Mouse (Mus musculus) gastrocnemius, adult 2 months (tissue): ENCODE data around the gene Tmem39b. TPM values are rescaled to one million over a fixed set of nuclear protein-coding genes. Genes with fewer than 3 reads are reported as not detected.
"Not testable (repeated sequence)": the region's sequence is repeated elsewhere in the genome, so short reads cannot be mapped to it uniquely, and the experiment has no call there.

Experiments used
- DNase-seq: peaks from one replicate; pipeline ENCODE4 v3.0.0; 2022
- H3K27ac ChIP-seq: fragments of 200-600 bp; 2 replicates; pipeline ENCODE4 v1.8.1; 2022; ENCODE audit warnings: mild to moderate bottlenecking
- H3K4me3 ChIP-seq: fragments of 200-600 bp; 2 replicates; pipeline ENCODE4 v1.8.1; 2022; ENCODE audit warnings: mild to moderate bottlenecking, moderate library complexity
- CTCF ChIP-seq: fragments of 200-600 bp; IDR thresholded peaks from 2 replicates; pipeline ENCODE4 v1.8.1; 2022; ENCODE audit warnings: antibody characterized with exemption, mild to moderate bottlenecking, moderate library complexity
- intact Hi-C: fragments of 180-260 bp; cut with DNase I; formaldehyde crosslinking; loops from one replicate; pipeline ENCODE4 v1.15.1; 2025
- long read RNA-seq, 2 experiments: library from polyadenylated mRNA; stranded (forward); transcript quantifications; one replicate each; pipeline ENCODE4 v2.0.0; 2021
- total RNA-seq, 2 experiments: library from RNA; stranded (reverse); gene quantifications; 2 replicates each; pipeline ENCODE4 v1.2.3; 2021

Tmem39b gene
- 1 to 10 TPM; 3.1 to 4.4 TPM for total RNA-seq
- long read RNA-seq, experiment 1 = 0 reads
- long read RNA-seq, experiment 2 = 0 reads

GRCm38 (mm10) chr4:129696158-129696985 is at the start of gene Tmem39b:
TSS of gene Tmem39b (minus strand) at chr4:129696838.
- intact Hi-C loops = loop anchor here (2.0 kb wide), 1 partner anchor 24 kb away; the partner anchor contains the start of gene Kpna6
- H3K27ac ChIP-seq = peak within 1 kb of the TSS; percentile 97
- no peak for TF ChIP-seq CTCF
- peak within 1 kb of the TSS; percentile 96 for H3K4me3 ChIP-seq
- peak; percentile 95 for DNase-seq

GRCm38 (mm10) chr4:129746106-129746505 is 49.5 kb upstream of the Tmem39b start:
- H3K4me3 ChIP-seq = no peak overlapping the region
- TF ChIP-seq CTCF = no peak
- intact Hi-C loops = no loop called here
- DNase-seq = no peak
- no peak overlapping the region for H3K27ac ChIP-seq

GRCm38 (mm10) chr4:129743494-129743893 is 46.9 kb upstream of the Tmem39b start:
- DNase-seq = no peak
- no peak for TF ChIP-seq CTCF
- intact Hi-C loops = loop anchor here (5.0 kb wide), 1 partner anchor 79 kb away; no protein-coding TSS in a partner anchor
- Histone ChIP-seq H3K27ac (peak overlapping the region; percentile 98), H3K4me3 (no peak overlapping the region; the same call in 1 of the 2 replicates)

- peak; percentile 19 for DNase-seq
Observed at GRCm38 (mm10) chr4:129743010-129743390, 46.4 kb upstream of the Tmem39b start.

DNA sequence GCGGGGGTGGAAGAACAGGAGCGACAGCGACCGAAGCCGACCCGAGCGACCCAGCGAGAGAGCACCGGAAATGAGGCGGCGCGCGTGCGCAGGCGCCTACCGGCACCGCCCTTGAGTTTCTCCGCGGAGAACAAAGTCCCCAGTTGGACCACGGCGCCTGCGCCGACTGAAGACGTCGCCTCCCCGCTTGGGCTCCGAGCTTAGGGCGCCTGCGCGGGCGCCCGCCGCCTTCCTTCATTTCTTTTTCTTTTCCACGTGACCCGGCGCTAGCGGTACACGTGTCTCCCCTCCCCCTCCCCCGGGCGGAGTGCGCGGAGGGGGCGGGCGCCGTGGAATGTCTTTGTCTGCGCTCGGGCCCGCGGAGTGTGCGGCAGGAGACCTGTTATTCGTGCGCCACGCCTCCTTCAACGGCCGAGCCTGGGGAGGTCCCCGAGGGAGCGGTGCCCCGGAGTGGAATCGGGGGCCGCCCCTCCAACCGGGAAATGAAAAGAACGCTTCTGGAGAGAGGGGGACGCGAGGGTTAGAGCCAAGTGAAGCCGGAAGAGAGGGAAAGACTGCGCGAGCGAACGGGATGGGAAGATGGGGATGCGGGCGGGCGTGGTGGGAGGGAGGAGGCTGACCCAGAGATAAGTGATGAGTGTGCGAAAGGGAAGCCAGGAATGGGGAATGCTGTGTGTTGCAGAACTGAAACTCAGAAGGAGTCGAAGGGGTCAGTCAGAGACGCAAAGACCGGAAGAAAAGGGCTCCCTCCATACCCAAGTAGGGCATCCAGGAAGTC is 45.8 kb upstream of the Tmem39b start, which contains the start of gene Khdrbs1:
Gene Khdrbs1 (minus strand): TSS at position 72 of the 778 bp plus-strand sequence.
- Histone ChIP-seq H3K27ac (peak within 1 kb of the TSS; percentile 98), H3K4me3 (peak within 1 kb of the TSS; percentile 86)
- intact Hi-C loops = loop anchor here (5.0 kb wide), 1 partner anchor 80 kb away; no protein-coding TSS in a partner anchor
- TF ChIP-seq CTCF = no peak
- DNase-seq = peak; percentile 99

More at GRCm38 (mm10) chr4:129743010-129743390, 46.4 kb upstream of the Tmem39b start:
- H3K4me3 ChIP-seq = peak overlapping the region; percentile 86
- H3K27ac ChIP-seq = peak overlapping the region; percentile 98
- intact Hi-C loops = loop anchor here (5.0 kb wide), 1 partner anchor 79 kb away; no protein-coding TSS in a partner anchor
- TF ChIP-seq CTCF = no peak

DNA sequence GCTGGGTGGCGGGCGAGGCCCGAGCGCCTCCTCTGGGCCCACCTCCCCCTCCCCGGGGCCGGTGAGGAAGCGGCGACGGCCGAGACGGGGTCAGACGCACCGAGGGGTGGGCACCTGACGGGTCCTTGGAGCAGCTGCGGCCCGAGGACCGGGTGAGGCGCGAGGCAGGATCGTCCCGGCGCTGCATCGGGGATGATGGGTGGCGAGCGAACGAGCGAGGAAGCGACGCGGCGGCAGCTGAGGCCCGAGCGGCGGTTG is 45.3 kb upstream of the Tmem39b start:
- intact Hi-C loops = loop anchor here (5.0 kb wide), 1 partner anchor 80 kb away; no protein-coding TSS in a partner anchor
- no peak for TF ChIP-seq CTCF
- DNase-seq = no peak
- peak overlapping the region; percentile 86 for H3K4me3 ChIP-seq
- H3K27ac ChIP-seq = peak overlapping the region; percentile 98

GRCm38 (mm10) chr4:129741251-129741973 is 44.8 kb upstream of the Tmem39b start:
- TF ChIP-seq CTCF = no peak
- peak; percentile 52 for DNase-seq
- Histone ChIP-seq H3K4me3 (peak overlapping the region; percentile 86), H3K27ac (peak overlapping the region; percentile 98)
- intact Hi-C loops = loop anchor here (5.0 kb wide), 1 partner anchor 81 kb away; no protein-coding TSS in a partner anchor

DNA sequence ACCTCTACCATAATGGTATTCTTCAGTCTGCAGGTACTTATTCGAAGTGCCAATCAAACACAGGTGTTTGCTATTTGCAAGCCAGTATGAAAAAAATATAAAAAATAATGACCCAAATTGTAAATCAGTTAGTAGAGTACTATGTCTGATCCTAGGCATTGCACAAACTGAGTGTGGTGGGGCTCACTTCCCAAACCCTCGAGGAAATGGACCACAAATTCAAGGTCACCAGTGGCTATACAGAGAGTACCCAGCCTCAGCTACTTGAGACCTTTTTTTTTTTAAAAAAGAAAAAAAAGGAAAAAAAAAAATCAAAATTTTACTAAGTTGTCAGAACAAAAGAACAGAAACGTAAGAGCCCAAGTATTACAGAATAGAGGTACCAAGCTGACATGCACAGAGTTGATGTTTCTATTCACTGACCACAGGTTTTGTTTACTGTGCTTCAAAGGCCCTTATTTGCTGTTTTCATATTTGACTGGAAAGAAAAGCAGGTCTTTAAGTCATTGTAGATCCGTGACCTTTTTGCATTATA is 42.5 kb upstream of the Tmem39b start:
- no peak overlapping the region for H3K27ac ChIP-seq
- no peak for DNase-seq
- no peak for TF ChIP-seq CTCF
- intact Hi-C loops = loop anchor here (5.0 kb wide), 1 partner anchor 37 kb away; no protein-coding TSS in a partner anchor
- no peak overlapping the region for H3K4me3 ChIP-seq

GRCm38 (mm10) chr4:129736173-129736572 is 39.5 kb upstream of the Tmem39b start:
- intact Hi-C loops = loop anchor here (5.0 kb wide), 1 partner anchor 34 kb away; no protein-coding TSS in a partner anchor
- Histone ChIP-seq H3K4me3 (no peak overlapping the region), H3K27ac (peak overlapping the region; percentile 0; the same call in 1 of the 2 replicates)
- DNase-seq = no peak
- no peak for TF ChIP-seq CTCF

DNA sequence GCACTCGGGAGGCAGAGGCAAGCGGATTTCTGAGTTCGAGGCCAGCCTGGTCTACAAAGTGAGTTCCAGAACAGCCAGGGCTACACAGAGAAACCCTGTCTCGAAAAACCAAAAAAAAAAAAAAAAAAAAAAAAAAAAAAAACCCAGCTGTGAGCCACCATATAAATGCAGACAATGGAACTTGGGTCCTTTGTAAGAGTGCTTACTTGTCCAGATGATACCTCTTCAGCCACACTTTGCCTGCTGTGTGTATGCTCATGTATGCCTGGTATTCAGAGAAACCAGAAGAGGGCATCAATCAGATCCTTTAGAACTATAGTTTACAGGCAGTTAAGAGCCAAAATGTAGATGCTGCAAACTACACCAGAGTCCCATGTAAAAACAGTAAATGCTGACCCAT is 38.8 kb upstream of the Tmem39b start:
- H3K27ac ChIP-seq = 0 out of 2 replicates have a peak overlapping the region, but pooled peaks have one; percentile 0
- intact Hi-C loops = loop anchor here (5.0 kb wide), 1 partner anchor 33 kb away; no protein-coding TSS in a partner anchor
- H3K4me3 ChIP-seq, DNase-seq: not testable (repeated sequence)

DNA sequence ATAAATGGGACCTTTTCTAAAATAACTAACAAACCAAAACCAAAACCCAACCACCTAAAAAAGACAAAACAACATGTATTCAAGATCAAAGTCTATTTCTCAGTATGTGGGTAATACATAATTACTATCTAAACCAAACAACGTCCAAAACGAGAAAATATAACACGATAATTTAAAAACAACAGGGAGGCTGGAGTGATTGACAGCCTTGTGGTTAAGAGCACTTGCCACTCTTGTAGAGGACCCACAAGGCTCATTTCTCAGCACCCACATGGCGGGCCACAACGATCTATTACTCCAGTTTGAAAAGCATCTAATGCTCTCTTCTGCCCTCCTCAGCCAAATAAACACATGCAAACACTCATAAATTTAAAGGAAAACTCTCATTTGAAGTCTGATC is 34.8 kb upstream of the Tmem39b start:
- TF ChIP-seq CTCF = no peak

DNA sequence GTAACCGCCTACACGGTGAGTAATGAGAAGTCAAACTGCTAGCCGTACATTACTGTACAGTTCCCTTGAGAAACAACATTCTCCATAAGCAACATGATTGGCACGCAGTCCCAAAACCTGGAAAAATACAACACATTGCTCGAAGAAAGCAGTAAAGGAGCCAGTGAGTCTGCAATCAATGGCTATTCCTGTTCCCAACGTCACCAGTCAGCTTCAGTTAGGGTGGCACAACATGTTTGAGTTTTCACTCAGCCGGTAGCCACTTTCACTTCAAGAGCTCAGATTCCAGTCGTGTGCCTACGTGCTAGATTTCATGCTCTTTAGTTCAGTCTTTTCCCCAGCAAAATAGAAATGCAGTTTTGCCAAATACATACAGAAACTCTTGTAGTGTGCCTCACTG is 19.7 kb upstream of the Tmem39b start:
- intact Hi-C loops = no loop called here
- Histone ChIP-seq H3K27ac (no peak overlapping the region), H3K4me3 (no peak overlapping the region)
- TF ChIP-seq CTCF = no peak
- DNase-seq = no peak

More for the DNA sequence above, 34.8 kb upstream of the Tmem39b start:
- intact Hi-C loops = no loop called here
- no peak for DNase-seq
- Histone ChIP-seq H3K4me3 (no peak overlapping the region), H3K27ac (peak overlapping the region; percentile 46; the same call in 1 of the 2 replicates)
